Mouse (Mus musculus) myocyte (in vitro differentiated cells): ENCODE measurements around the gene Sgtb. TPM values are rescaled to one million over a fixed set of nuclear protein-coding genes. Genes with fewer than 3 reads are reported as not detected.

Source experiments
- H3K27me3 ChIP-seq: one replicate; pipeline ENCODE4 v1.6.1; 2011; ENCODE audit not compliant: control insufficient read depth, insufficient read depth, insufficient read length
- H3K36me3 ChIP-seq: one replicate; pipeline ENCODE4 v1.6.1; 2011; ENCODE audit not compliant: control insufficient read depth, insufficient read depth
- H3K4me2 ChIP-seq: one replicate; pipeline ENCODE4 v1.6.1; 2011; ENCODE audit warnings: low read depth, control low read depth
- H3K4me3 ChIP-seq: one replicate; pipeline ENCODE4 v1.5.1; 2011; ENCODE audit warnings: mild to moderate bottlenecking, control low read depth, moderate library complexity
- H3K79me2 ChIP-seq: one replicate; pipeline ENCODE4 v1.6.1; 2011; ENCODE audit not compliant: control insufficient read depth, insufficient read depth
- H3ac ChIP-seq: one replicate; pipeline ENCODE4 v1.6.1; 2011; ENCODE audit not compliant: control insufficient read depth, insufficient read length
- CEBPB ChIP-seq: IDR thresholded peaks from 2 replicates; pipeline ENCODE4 v1.6.1; 2011; ENCODE audit warnings: mild to moderate bottlenecking, moderate library complexity; ENCODE audit not compliant: poor library complexity, insufficient read depth, severe bottlenecking
- E2F4 ChIP-seq: IDR thresholded peaks from one replicate; pipeline ENCODE4 v1.6.1; 2011; ENCODE audit warnings: mild to moderate bottlenecking, control low read depth, moderate library complexity; ENCODE audit not compliant: insufficient read depth
- MAX ChIP-seq: IDR thresholded peaks from one replicate; pipeline ENCODE4 v1.6.1; 2011; ENCODE audit warnings: low read depth, mild to moderate bottlenecking, control low read depth
- MYOD1 ChIP-seq, 3 experiments: IDR thresholded peaks; one replicate each; pipeline ENCODE4 v1.6.1; 2011; ENCODE audit warnings: control low read depth in 2 of 3, low read depth in 2 of 3, mild to moderate bottlenecking in 2 of 3, moderate library complexity in 1 of 3; ENCODE audit not compliant: insufficient read length in 2 of 3, control insufficient read depth in 1 of 3
- MYOG ChIP-seq, 3 experiments: IDR thresholded peaks; one replicate each; pipeline ENCODE4 v1.6.1; 2011; ENCODE audit warnings: control low read depth in 2 of 3, low read depth in 2 of 3, mild to moderate bottlenecking in 2 of 3; ENCODE audit not compliant: insufficient read length in 2 of 3, control insufficient read depth in 1 of 3, insufficient read depth in 1 of 3
- POLR2A ChIP-seq: IDR thresholded peaks from one replicate; pipeline ENCODE4 v1.6.1; 2011; ENCODE audit warnings: low read depth, mild to moderate bottlenecking, control low read depth, moderate library complexity; ENCODE audit not compliant: insufficient read length
- POLR2AphosphoS2 ChIP-seq: IDR thresholded peaks from one replicate; pipeline ENCODE4 v1.6.1; 2011; ENCODE audit warnings: low read depth, control low read depth; ENCODE audit not compliant: insufficient read length
- REST ChIP-seq: IDR thresholded peaks from one replicate; pipeline ENCODE4 v1.6.1; 2011; ENCODE audit warnings: mild to moderate bottlenecking, control low read depth, moderate library complexity; ENCODE audit not compliant: insufficient read depth, insufficient read length
- SRF ChIP-seq: IDR thresholded peaks from one replicate; pipeline ENCODE4 v1.6.1; 2011; ENCODE audit warnings: low read depth; ENCODE audit not compliant: control insufficient read depth, insufficient read length
- TCF12 ChIP-seq: IDR thresholded peaks from one replicate; pipeline ENCODE4 v1.6.1; 2011; ENCODE audit warnings: mild to moderate bottlenecking, control low read depth; ENCODE audit not compliant: poor library complexity, insufficient read depth, severe bottlenecking
- TCF3 ChIP-seq: IDR thresholded peaks from one replicate; pipeline ENCODE4 v1.6.1; 2011; ENCODE audit warnings: low read depth, control low read depth; ENCODE audit not compliant: insufficient read length
- USF1 ChIP-seq: IDR thresholded peaks from one replicate; pipeline ENCODE4 v1.6.1; 2011; ENCODE audit warnings: low read depth, mild to moderate bottlenecking, control low read depth, moderate library complexity
- polyA plus RNA-seq: library from polyadenylated mRNA; unstranded; fragments of >200 nt; fragmentation: generic; extraction: Trizol; gene quantifications from one replicate; pipeline ENCODE4 v1.2.1, GENCODE M21; 2012; ENCODE audit warnings: missing spikeins

The Sgtb gene
- polyA plus RNA-seq, 1 experiment: 4.3 TPM

GRCm38 (mm10) chr13:104076993-104077392, 32.5 kb upstream of the Sgtb start:
- Histone ChIP-seq H3K4me2 (no peak overlapping the region), H3K79me2 (no peaks in the 10 kb centered on the region), H3K4me3 (no peak overlapping the region), H3K27me3 (no peaks in the 10 kb centered on the region), H3K36me3 (no peaks in the 10 kb centered on the region), H3ac (no peak overlapping the region)
- TF ChIP-seq MAX: no peak
- TF ChIP-seq TCF3: no peak
- no peak for TF ChIP-seq E2F4
- TF ChIP-seq TCF12: no peak
- TF ChIP-seq POLR2A: no peak
- TF ChIP-seq SRF: no peak
- no peak for TF ChIP-seq CEBPB
- no peak for TF ChIP-seq REST
- TF ChIP-seq MYOD1 (IDR thresholded peaks at IDR 0.05; ENCODE audit: control insufficient read depth in 1 of 3, insufficient read length in 2 of 3, low read depth in 2 of 3): no peak
- TF ChIP-seq MYOG (IDR thresholded peaks at IDR 0.05; ENCODE audit: control insufficient read depth in 1 of 3, insufficient read depth in 1 of 3, insufficient read length in 2 of 3, low read depth in 2 of 3): no peak
- no peak for TF ChIP-seq POLR2AphosphoS2
- no peak for TF ChIP-seq USF1

- Histone ChIP-seq H3K4me3 (no peak overlapping the region), H3K27me3 (no peaks in the 10 kb centered on the region), H3ac (no peak overlapping the region), H3K79me2 (no peaks in the 10 kb centered on the region), H3K36me3 (no peaks in the 10 kb centered on the region), H3K4me2 (no peak overlapping the region)
- TF ChIP-seq CEBPB (no peak), USF1 (no peak), SRF (no peak), TCF12 (no peak), REST (no peak), POLR2A (no peak), MYOD1 (IDR thresholded peaks at IDR 0.05; ENCODE audit: control insufficient read depth in 1 of 3, insufficient read length in 2 of 3, low read depth in 2 of 3) (no peak), MAX (no peak), MYOG (IDR thresholded peaks at IDR 0.05; ENCODE audit: control insufficient read depth in 1 of 3, insufficient read depth in 1 of 3, insufficient read length in 2 of 3, low read depth in 2 of 3) (no peak), POLR2AphosphoS2 (no peak), E2F4 (no peak)
These were observed 27.0 kb upstream of the Sgtb start for GRCm38 (mm10) chr13:104082504-104082903.

- no peaks in the 10 kb centered on the region for H3K27me3 ChIP-seq
- no peak overlapping the region for H3K4me3 ChIP-seq
- TF ChIP-seq E2F4: no peak
- no peak for TF ChIP-seq MAX
- TF ChIP-seq MYOD1 (IDR thresholded peaks at IDR 0.05; ENCODE audit: control insufficient read depth in 1 of 3, insufficient read length in 2 of 3, low read depth in 2 of 3): no peak
- no peak for TF ChIP-seq USF1
- TF ChIP-seq POLR2A: no peak
- TF ChIP-seq POLR2AphosphoS2: no peak
- TF ChIP-seq SRF: no peak
- TF ChIP-seq TCF3: no peak
- no peak for TF ChIP-seq CEBPB
- TF ChIP-seq REST: no peak
- no peak for TF ChIP-seq MYOG (IDR thresholded peaks at IDR 0.05; ENCODE audit: control insufficient read depth in 1 of 3, insufficient read depth in 1 of 3, insufficient read length in 2 of 3, low read depth in 2 of 3)
- no peak for TF ChIP-seq TCF12
- no peaks in the 10 kb centered on the region for H3K79me2 ChIP-seq
- H3K4me2 ChIP-seq: no peak overlapping the region
- H3ac ChIP-seq: no peak overlapping the region
- no peaks in the 10 kb centered on the region for H3K36me3 ChIP-seq
These were observed 24.9 kb upstream of the Sgtb start for GRCm38 (mm10) chr13:104084600-104084999.

GRCm38 (mm10) chr13:104089387-104089786, 20.2 kb upstream of the Sgtb start:
- Histone ChIP-seq H3K79me2 (no peaks in the 10 kb centered on the region), H3K27me3 (no peaks in the 10 kb centered on the region), H3K36me3 (no peaks in the 10 kb centered on the region), H3K4me2 (no peak overlapping the region), H3K4me3 (no peak overlapping the region), H3ac (no peak overlapping the region)
- no peak for TF ChIP-seq USF1
- no peak for TF ChIP-seq SRF
- TF ChIP-seq POLR2A: no peak
- TF ChIP-seq TCF3: no peak
- no peak for TF ChIP-seq TCF12
- TF ChIP-seq CEBPB: no peak
- no peak for TF ChIP-seq POLR2AphosphoS2
- TF ChIP-seq MYOG (IDR thresholded peaks at IDR 0.05; ENCODE audit: control insufficient read depth in 1 of 3, insufficient read depth in 1 of 3, insufficient read length in 2 of 3, low read depth in 2 of 3): no peak
- no peak for TF ChIP-seq E2F4
- no peak for TF ChIP-seq MAX
- no peak for TF ChIP-seq MYOD1 (IDR thresholded peaks at IDR 0.05; ENCODE audit: control insufficient read depth in 1 of 3, insufficient read length in 2 of 3, low read depth in 2 of 3)
